Mouse (Mus musculus): ENCODE results near the gene Ppm1m. TPM values are rescaled to one million over a fixed set of nuclear protein-coding genes. Genes with fewer than 3 reads are reported as not detected.

The Ppm1m gene
- polyA plus RNA-seq, 1 experiment: 42.8 TPM

- TF ChIP-seq MYOD1 (IDR thresholded peaks at IDR 0.05; ENCODE audit: control insufficient read depth, insufficient read length, low read depth) (no peak), MAX (IDR thresholded peaks at IDR 0.05) (no peak), USF1 (IDR thresholded peaks at IDR 0.05; ENCODE audit: low read depth) (no peak), MYOG (IDR thresholded peaks at IDR 0.05; ENCODE audit: control insufficient read depth, extremely low read depth, insufficient read length) (no peak), CEBPB (IDR thresholded peaks at IDR 0.05; ENCODE audit: low read depth) (no peak), FOSL1 (IDR thresholded peaks at IDR 0.05; ENCODE audit: insufficient read depth, low read length, poor library complexity, severe bottlenecking) (no peak), CTCF (IDR thresholded peaks at IDR 0.05; ENCODE audit: control insufficient read depth, insufficient read depth, insufficient read length) (no peak)
- Histone ChIP-seq H3K79me2 (ENCODE audit: control insufficient read depth, insufficient read depth) (no peaks in the 10 kb centered on the region), H3K36me3 (ENCODE audit: control insufficient read depth, insufficient read depth) (no peaks in the 10 kb centered on the region), H3K4me3 (ENCODE audit: insufficient read depth, poor library complexity, severe bottlenecking) (no peak within 1 kb of the TSS), H3K27me3 (ENCODE audit: control insufficient read depth, insufficient read depth, insufficient read length) (peaks cover 8% of the 10 kb centered on the region), H3ac (ENCODE audit: control insufficient read depth, insufficient read length, low read depth) (no peak within 1 kb of the TSS), H3K79me3 (ENCODE audit: low read depth) (no peaks in the 10 kb centered on the region)
These were observed 41.5 kb downstream of the Ppm1m start, which contains the start of gene Glyctk for GRCm38 (mm10) chr9:106158037-106158491. Glyctk (minus strand) TSS chr9:106158138.

GRCm38 (mm10) chr9:106157623-106157925 lies 42.0 kb downstream of the Ppm1m start:
- Histone ChIP-seq H3K4me3 (ENCODE audit: insufficient read depth, poor library complexity, severe bottlenecking) (no peak overlapping the region), H3K27me3 (ENCODE audit: control insufficient read depth, insufficient read depth, insufficient read length) (peaks cover 8% of the 10 kb centered on the region)
- no peak for TF ChIP-seq MYOD1 (IDR thresholded peaks at IDR 0.05; ENCODE audit: control insufficient read depth, insufficient read length, low read depth)
- no peak for TF ChIP-seq MYOG (IDR thresholded peaks at IDR 0.05; ENCODE audit: control insufficient read depth, extremely low read depth, insufficient read length)
- TF ChIP-seq FOSL1 (IDR thresholded peaks at IDR 0.05; ENCODE audit: insufficient read depth, low read length, poor library complexity, severe bottlenecking): no peak
- TF ChIP-seq CEBPB (IDR thresholded peaks at IDR 0.05; ENCODE audit: low read depth): no peak
- TF ChIP-seq CTCF (IDR thresholded peaks at IDR 0.05; ENCODE audit: control insufficient read depth, insufficient read depth, insufficient read length): no peak
- TF ChIP-seq USF1 (IDR thresholded peaks at IDR 0.05; ENCODE audit: low read depth): no peak
- no peak for TF ChIP-seq MAX (IDR thresholded peaks at IDR 0.05)

GRCm38 (mm10) chr9:106156921-106157622 lies 42.5 kb downstream of the Ppm1m start:
- Histone ChIP-seq H3K79me3 (ENCODE audit: low read depth) (no peaks in the 10 kb centered on the region), H3ac (ENCODE audit: control insufficient read depth, insufficient read length, low read depth) (no peak overlapping the region)
- TF ChIP-seq MAX (IDR thresholded peaks at IDR 0.05): no peak
- no peak for TF ChIP-seq USF1 (IDR thresholded peaks at IDR 0.05; ENCODE audit: low read depth)
- no peak for TF ChIP-seq MYOG (IDR thresholded peaks at IDR 0.05; ENCODE audit: control insufficient read depth, extremely low read depth, insufficient read length)
- TF ChIP-seq CEBPB (IDR thresholded peaks at IDR 0.05; ENCODE audit: low read depth): no peak
- TF ChIP-seq MYOD1 (IDR thresholded peaks at IDR 0.05; ENCODE audit: control insufficient read depth, insufficient read length, low read depth): no peak
- TF ChIP-seq FOSL1 (IDR thresholded peaks at IDR 0.05; ENCODE audit: insufficient read depth, low read length, poor library complexity, severe bottlenecking): no peak
- no peak for TF ChIP-seq CTCF (IDR thresholded peaks at IDR 0.05; ENCODE audit: control insufficient read depth, insufficient read depth, insufficient read length)

More at GRCm38 (mm10) chr9:106157623-106157925, 42.0 kb downstream of the Ppm1m start:
- Histone ChIP-seq H3K79me3 (ENCODE audit: low read depth) (no peaks in the 10 kb centered on the region), H3ac (ENCODE audit: control insufficient read depth, insufficient read length, low read depth) (no peak overlapping the region), H3K36me3 (ENCODE audit: control insufficient read depth, insufficient read depth) (no peaks in the 10 kb centered on the region), H3K79me2 (ENCODE audit: control insufficient read depth, insufficient read depth) (no peaks in the 10 kb centered on the region)

GRCm38 (mm10) chr9:106156419-106156818 lies 43.1 kb downstream of the Ppm1m start:
- Histone ChIP-seq H3K79me3 (ENCODE audit: low read depth) (no peaks in the 10 kb centered on the region), H3K79me2 (ENCODE audit: control insufficient read depth, insufficient read depth) (no peaks in the 10 kb centered on the region), H3K27me3 (ENCODE audit: control insufficient read depth, insufficient read depth, insufficient read length) (peaks cover 15% of the 10 kb centered on the region), H3K36me3 (ENCODE audit: control insufficient read depth, insufficient read depth) (no peaks in the 10 kb centered on the region), H3ac (ENCODE audit: control insufficient read depth, insufficient read length, low read depth) (no peak overlapping the region), H3K4me3 (ENCODE audit: insufficient read depth, poor library complexity, severe bottlenecking) (no peak overlapping the region)
- peak; percentile 22 for TF ChIP-seq CTCF (IDR thresholded peaks at IDR 0.05; ENCODE audit: control insufficient read depth, insufficient read depth, insufficient read length)
- no peak for TF ChIP-seq USF1 (IDR thresholded peaks at IDR 0.05; ENCODE audit: low read depth)

More at GRCm38 (mm10) chr9:106156921-106157622, 42.5 kb downstream of the Ppm1m start:
- H3K27me3 ChIP-seq (ENCODE audit: control insufficient read depth, insufficient read depth, insufficient read length): peaks cover 13% of the 10 kb centered on the region
- H3K36me3 ChIP-seq (ENCODE audit: control insufficient read depth, insufficient read depth): no peaks in the 10 kb centered on the region
- H3K79me2 ChIP-seq (ENCODE audit: control insufficient read depth, insufficient read depth): no peaks in the 10 kb centered on the region
- no peak overlapping the region for H3K4me3 ChIP-seq (ENCODE audit: insufficient read depth, poor library complexity, severe bottlenecking)

- Histone ChIP-seq H3K27me3 (ENCODE audit: control insufficient read depth, insufficient read depth, insufficient read length) (peaks cover 35% of the 10 kb centered on the region), H3K79me3 (ENCODE audit: low read depth) (no peaks in the 10 kb centered on the region), H3K36me3 (ENCODE audit: control insufficient read depth, insufficient read depth) (no peaks in the 10 kb centered on the region), H3ac (ENCODE audit: control insufficient read depth, insufficient read length, low read depth) (no peak overlapping the region), H3K4me3 (ENCODE audit: insufficient read depth, poor library complexity, severe bottlenecking) (no peak overlapping the region), H3K79me2 (ENCODE audit: control insufficient read depth, insufficient read depth) (no peaks in the 10 kb centered on the region)
- TF ChIP-seq MAX (IDR thresholded peaks at IDR 0.05): no peak
- TF ChIP-seq FOSL1 (IDR thresholded peaks at IDR 0.05; ENCODE audit: insufficient read depth, low read length, poor library complexity, severe bottlenecking): no peak
- TF ChIP-seq CEBPB (IDR thresholded peaks at IDR 0.05; ENCODE audit: low read depth): no peak
- no peak for TF ChIP-seq USF1 (IDR thresholded peaks at IDR 0.05; ENCODE audit: low read depth)
- no peak for TF ChIP-seq MYOG (IDR thresholded peaks at IDR 0.05; ENCODE audit: control insufficient read depth, extremely low read depth, insufficient read length)
- TF ChIP-seq MYOD1 (IDR thresholded peaks at IDR 0.05; ENCODE audit: control insufficient read depth, insufficient read length, low read depth): no peak
- TF ChIP-seq CTCF (IDR thresholded peaks at IDR 0.05; ENCODE audit: control insufficient read depth, insufficient read depth, insufficient read length): no peak
These were observed 45.4 kb downstream of the Ppm1m start for GRCm38 (mm10) chr9:106154106-106154505.

GRCm38 (mm10) chr9:106149399-106149754 lies 50.2 kb downstream of the Ppm1m start:
- Histone ChIP-seq H3K36me3 (ENCODE audit: control insufficient read depth, insufficient read depth) (no peaks in the 10 kb centered on the region), H3ac (ENCODE audit: control insufficient read depth, insufficient read length, low read depth) (no peak overlapping the region), H3K27me3 (ENCODE audit: control insufficient read depth, insufficient read depth, insufficient read length) (peaks cover 68% of the 10 kb centered on the region), H3K4me3 (ENCODE audit: insufficient read depth, poor library complexity, severe bottlenecking) (no peak overlapping the region), H3K79me3 (ENCODE audit: low read depth) (no peaks in the 10 kb centered on the region), H3K79me2 (ENCODE audit: control insufficient read depth, insufficient read depth) (no peaks in the 10 kb centered on the region)
- no peak for TF ChIP-seq USF1 (IDR thresholded peaks at IDR 0.05; ENCODE audit: low read depth)
- TF ChIP-seq CEBPB (IDR thresholded peaks at IDR 0.05; ENCODE audit: low read depth): no peak
- TF ChIP-seq MYOD1 (IDR thresholded peaks at IDR 0.05; ENCODE audit: control insufficient read depth, insufficient read length, low read depth): no peak
- no peak for TF ChIP-seq MAX (IDR thresholded peaks at IDR 0.05)
- no peak for TF ChIP-seq MYOG (IDR thresholded peaks at IDR 0.05; ENCODE audit: control insufficient read depth, extremely low read depth, insufficient read length)
- no peak for TF ChIP-seq FOSL1 (IDR thresholded peaks at IDR 0.05; ENCODE audit: insufficient read depth, low read length, poor library complexity, severe bottlenecking)
- no peak for TF ChIP-seq CTCF (IDR thresholded peaks at IDR 0.05; ENCODE audit: control insufficient read depth, insufficient read depth, insufficient read length)

All from C2C12 (cell line).